Mouse (Mus musculus) layer of hippocampus, adult 18-20 months (tissue): ENCODE results near the gene Ebf1. TPM values are rescaled to one million over a fixed set of nuclear protein-coding genes. Genes with fewer than 3 reads are reported as not detected.

ENCODE experiments used
- DNase-seq, 2 experiments: peaks; one replicate each; pipeline ENCODE4 v3.0.0; 2022; ENCODE audit warnings: low spot score in 2 of 2
- total RNA-seq, 2 experiments: library from RNA; stranded (reverse); gene quantifications; 2 replicates each; pipeline ENCODE4 v1.2.3; 2021

Gene Ebf1
- total RNA-seq, 2 experiments from 2014 or later = 2.7 TPM

DNA sequence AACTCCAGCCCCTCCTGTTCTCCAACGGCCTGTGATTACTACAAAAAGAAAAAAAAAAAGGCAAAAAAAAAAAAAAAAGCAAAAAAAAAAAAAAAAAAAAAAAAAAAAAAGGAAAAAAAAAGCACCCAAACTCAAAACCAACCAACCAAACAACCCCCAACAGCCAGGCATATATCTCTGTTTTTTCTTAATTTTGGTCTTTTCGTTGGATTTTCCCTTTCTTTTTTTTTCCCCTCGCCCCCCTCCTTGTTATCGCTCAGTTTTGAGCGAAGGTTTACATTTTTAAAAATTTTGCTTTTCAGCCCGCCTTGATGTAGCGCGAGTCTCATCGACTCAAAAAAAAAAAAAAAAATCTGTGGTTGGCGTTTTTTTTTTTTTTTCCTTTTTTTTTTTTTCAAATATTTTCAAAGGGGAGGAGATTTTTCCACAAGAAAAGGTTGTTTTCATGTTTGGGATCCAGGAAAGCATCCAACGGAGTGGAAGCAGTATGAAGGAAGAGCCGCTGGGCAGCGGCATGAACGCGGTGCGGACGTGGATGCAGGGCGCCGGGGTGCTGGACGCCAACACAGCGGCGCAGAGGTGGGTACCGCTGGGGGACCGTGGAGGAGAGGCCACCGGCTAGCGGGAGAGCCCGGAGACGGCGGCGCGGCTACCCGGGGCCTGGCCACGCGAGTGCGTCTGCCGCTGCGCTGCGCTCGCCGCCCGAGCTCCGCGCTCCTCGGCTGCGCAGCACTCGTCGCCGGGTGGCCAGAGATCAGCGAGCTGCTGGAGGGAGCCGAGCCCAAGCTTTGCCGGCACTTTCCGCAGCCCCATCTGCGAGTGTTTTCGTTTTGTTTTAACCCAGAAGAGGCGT is 843 bp downstream of the Ebf1 start:
- peak in 1 of 2 experiments; percentile 25 for DNase-seq

GRCm38 (mm10) chr11:44619131-44619886 is 2.2 kb downstream of the Ebf1 start:
- no peak for DNase-seq

GRCm38 (mm10) chr11:44619887-44620693 is 3.0 kb downstream of the Ebf1 start:
- no peak for DNase-seq

DNA sequence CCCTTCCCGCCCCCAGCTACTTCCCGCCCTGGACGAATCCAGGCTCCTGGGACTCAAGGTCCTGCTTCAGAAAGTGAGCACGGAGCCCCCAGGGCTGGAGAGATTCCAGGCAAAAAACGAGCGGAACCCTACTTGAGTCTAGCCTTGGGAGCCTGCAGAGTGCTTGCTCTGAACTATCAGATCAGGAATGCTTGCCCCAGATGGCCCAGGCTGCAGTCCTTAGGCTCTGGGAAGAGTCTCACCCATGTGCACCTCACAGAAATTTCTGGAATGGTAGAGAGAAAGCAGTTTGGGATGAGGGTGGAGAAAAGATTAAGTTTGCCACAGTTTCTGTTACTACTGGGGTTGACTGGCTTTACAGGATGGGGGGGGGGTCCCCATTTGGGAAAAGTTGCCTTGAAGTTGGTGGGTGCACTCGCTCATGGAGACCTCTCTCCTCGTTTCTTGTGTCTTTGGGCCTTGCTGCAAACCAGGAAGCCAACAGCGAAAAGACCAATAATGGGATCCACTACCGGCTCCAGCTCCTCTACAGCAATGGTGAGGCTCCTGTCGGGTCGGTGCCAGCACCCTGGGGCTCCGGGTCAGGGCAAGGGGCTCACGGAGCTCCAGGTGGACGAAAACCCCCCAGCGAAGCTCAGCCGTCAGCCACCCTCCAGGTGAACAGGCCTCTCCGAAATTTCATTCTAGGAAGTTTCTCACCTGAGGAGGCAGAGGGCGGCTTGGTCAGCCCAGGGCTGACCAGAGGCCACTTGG is 3.8 kb downstream of the Ebf1 start:
- no peak for DNase-seq

GRCm38 (mm10) chr11:44621615-44622014 is 4.5 kb downstream of the Ebf1 start:
- no peak for DNase-seq

- DNase-seq = no peak
Observed at GRCm38 (mm10) chr11:44622023-44622731, 5.1 kb downstream of the Ebf1 start.

- DNase-seq = no peak
Observed at GRCm38 (mm10) chr11:44624564-44624963, 7.4 kb downstream of the Ebf1 start.

- peak; percentile 60 to 84 for DNase-seq
Observed at GRCm38 (mm10) chr11:44626065-44626464, 8.9 kb downstream of the Ebf1 start.

DNA sequence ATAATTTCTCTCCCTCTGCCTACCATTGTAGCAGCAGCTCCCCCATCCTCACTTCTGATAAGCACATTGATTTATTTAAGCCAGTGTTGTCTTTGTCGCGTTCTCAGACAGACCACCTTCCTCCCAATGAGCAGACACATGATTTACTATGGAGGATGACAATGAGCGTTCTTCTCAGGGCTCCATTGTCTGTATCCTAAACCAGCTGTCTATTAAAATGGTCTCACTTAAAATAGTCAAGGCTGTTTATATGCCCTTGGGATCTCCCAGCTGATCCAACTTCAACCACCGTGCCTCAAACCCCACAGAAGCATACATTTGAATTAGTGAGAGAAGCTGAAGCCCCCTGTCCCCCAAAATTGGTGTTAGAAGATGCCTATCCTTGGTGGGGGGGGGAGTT is 11.3 kb downstream of the Ebf1 start:
- DNase-seq = no peak

DNA sequence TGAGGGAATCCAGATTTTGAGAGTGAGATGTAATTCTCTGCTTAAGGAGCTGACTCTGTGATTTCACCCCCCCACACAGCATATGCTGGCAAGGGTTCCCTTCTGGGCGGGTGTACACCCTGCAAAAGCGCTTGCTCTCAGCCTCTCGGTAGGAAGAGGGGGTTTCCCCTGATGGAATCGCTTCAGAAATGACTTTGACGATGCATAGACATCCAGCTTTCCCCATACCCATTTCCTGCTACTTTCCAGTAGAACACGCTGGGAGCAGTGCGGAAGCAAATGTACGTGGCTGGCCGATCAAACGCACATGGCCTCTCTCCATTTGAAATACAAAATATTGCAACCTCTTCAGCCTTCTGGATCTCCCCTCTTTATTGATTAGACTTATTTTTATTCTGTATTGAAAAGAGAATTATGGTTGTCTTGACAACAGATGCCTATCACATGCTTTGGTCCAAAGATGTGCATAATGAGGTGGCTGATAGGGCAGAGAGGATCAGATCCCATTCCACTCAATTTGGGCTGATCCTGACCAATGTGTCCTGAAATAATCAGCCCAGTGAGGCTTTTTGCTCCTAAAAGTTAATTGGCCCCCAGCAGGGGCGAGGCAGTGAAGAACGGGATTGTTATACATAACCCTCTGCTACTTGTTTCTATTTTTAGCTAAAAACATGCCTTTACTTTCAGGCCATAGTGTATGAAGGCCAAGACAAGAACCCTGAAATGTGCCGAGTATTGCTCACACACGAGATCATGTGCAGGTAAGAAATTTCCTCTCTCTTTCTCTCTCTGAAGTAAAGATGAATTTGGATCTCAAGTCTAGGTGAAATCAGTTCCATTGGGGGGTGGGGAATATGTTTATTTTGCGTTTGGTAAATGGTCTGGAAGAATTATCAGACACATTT is 15.2 kb downstream of the Ebf1 start:
- no peak for DNase-seq

DNA sequence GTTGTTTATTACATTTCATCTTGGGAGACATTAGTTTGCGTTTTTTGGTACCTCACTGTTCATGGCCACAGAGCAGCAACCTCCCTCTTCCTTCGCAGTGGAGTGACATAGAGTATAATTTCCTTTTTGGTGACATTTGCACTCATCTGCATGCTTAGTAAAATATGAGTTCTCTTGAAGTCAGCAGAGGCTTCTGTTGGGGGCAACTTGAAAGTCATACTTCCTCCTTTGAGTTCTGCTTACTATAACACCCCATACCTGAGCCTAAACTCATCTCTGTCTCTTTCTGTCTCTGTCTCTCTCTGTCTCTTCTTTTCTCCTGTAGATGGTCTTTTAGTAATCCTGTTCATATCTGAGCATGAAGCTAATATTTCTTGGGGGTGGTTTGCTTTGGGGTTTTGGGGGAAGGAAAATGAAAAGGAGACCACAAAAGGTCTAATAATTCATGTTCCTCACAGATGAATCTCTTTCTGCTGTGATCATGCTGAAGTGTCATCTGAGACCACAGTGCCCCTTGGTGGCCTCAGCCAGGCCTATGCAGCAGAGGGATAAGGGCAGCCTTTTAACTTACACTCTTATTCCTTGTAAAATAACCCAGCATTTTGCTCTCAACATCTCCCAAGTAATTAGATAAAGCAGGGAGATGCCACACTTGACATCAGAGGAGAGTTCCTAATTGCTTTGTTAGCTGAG is 16.0 kb downstream of the Ebf1 start:
- no peak for DNase-seq

DNA sequence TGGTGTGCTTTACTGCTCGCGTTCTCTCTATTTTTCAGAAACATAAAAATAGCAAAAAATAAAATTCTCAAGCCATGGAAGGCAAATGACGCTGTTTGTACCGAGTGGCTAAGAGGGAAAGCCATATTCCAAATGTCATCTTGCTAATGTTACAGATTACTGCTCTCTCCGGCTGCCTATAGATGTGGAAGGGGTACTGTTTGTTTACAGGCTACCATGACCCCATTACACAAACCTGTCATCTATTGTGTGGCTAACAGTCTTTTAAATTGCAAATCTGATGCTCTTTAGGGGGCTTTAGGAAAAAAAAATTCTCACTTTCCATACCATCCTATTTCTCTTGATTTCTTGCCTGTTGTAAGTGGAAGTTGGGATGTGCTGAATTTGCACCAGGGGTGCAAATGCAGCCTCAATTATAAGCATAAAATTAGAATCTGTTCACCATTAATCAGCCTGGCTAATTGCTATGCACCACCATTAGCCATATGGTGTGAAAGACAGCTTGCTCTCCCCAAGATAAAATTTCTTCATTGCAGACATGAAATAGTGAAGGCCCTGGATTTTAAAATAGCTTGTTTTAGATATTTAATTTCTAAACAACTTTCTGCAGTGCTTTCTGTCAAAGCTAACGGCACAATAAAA is 17.6 kb downstream of the Ebf1 start:
- no peak for DNase-seq

DNA sequence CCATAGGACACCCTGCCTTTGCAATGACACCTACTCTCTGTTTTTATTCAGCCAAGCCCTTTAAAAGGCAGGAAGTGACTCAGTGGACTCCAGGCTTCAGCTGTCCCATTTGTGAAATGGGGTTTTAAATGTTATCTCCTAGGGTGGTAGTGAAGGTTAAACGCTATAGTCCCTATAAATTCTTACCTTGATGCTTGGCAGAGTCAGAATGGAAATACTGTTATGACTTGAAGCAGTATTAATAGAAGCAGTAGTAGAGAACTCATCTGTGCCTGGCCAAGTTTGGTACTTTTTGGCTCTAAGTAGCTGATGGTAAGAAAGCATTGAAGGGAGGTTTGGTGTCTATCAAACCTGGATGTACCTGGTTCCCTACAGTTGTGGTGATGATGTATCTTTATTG is 19.1 kb downstream of the Ebf1 start:
- no peak for DNase-seq

DNA sequence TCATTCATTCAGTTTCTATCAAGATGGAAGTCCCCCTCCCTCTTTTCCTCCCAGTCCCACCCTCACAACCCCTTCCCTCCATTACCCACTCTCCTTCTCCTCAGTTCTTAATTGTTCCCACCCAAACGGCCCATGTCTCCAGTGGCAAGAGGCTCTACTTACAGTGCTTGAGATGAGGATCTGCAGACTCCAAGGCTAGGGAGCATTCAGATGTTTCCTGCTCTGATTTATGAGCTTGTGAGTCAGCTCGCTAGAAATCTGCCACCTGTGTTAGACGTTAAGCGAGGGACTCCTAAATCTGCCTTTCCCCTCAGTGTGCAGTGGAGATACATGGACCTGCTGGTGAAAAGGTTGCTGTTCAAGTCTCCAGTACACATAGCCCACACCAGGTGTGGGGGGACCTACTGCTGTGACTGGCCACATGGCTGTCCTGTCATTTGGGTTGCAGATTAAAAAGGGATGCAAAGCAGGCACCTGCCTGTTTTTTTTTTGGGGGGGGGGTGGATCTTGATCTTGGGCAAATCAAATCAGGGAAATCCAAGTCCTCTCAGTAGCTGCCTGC is 21.2 kb downstream of the Ebf1 start:
- DNase-seq = no peak

GRCm38 (mm10) chr11:44641496-44641895 is 24.4 kb downstream of the Ebf1 start:
- DNase-seq = no peak

DNA sequence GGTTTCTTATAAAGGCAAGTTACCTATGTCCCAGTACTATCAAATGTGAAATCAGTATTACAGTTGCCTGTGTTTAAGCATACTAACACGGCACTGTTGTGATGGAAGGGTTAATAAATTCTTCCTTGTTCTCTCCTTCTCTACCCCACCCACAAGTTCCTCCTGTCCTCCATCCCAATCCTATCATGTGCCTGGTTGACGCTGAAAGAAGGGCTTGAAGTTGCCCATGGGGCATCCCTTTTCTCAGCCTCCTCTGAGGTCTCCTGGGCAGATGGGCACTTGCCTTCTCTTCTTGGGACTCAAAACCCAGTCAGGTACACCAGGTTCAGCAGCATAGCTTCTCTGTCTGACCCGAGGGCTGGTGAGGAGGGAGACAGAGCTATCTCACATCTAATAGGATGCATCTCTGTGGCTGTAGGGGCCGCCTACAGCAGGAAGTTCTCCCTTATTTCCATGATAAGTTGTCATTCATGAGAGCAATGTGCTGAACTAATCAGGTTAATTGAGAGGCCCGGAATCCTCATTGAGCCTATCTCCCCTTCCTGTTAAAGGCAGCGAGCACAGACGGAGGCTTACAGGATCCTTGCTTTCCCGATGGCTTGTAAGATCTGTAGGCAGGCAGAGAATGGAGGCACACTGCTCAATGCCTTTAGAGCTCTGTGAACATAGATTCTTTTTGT is 37.4 kb downstream of the Ebf1 start:
- DNase-seq = no peak

- no peak for DNase-seq
Observed at GRCm38 (mm10) chr11:44655468-44655867, 38.4 kb downstream of the Ebf1 start.
